Mouse (Mus musculus): Measurements from ENCODE around the gene Esyt1. TPM values are rescaled to one million over a fixed set of nuclear protein-coding genes. Genes with fewer than 3 reads are reported as not detected.

Esyt1 gene
- polyA plus RNA-seq, 1 experiment, result 166 TPM

- Histone ChIP-seq H3ac (ENCODE audit: control insufficient read depth, insufficient read length) (peak within 1 kb of the TSS; percentile 3), H3K36me3 (ENCODE audit: control insufficient read depth, insufficient read depth) (peaks cover 21% of the 10 kb centered on the region), H3K79me2 (ENCODE audit: control insufficient read depth, insufficient read depth) (peaks cover 30% of the 10 kb centered on the region), H3K27me3 (ENCODE audit: control insufficient read depth, insufficient read depth, insufficient read length) (no peaks in the 10 kb centered on the region), H3K4me3 (peak within 1 kb of the TSS; percentile 91), H3K4me2 (ENCODE audit: low read depth) (peak within 1 kb of the TSS; percentile 98)
- TF ChIP-seq MYOG (IDR thresholded peaks at IDR 0.05; ENCODE audit: control insufficient read depth in 1 of 3, insufficient read depth in 1 of 3, insufficient read length in 2 of 3, low read depth in 2 of 3), result peak in 1 of 3 experiments; percentile 35
- peak; percentile 100 for TF ChIP-seq POLR2AphosphoS2 (IDR thresholded peaks at IDR 0.05; ENCODE audit: insufficient read length, low read depth)
- no peak for TF ChIP-seq TCF3 (IDR thresholded peaks at IDR 0.05; ENCODE audit: insufficient read length, low read depth)
- TF ChIP-seq USF1 (IDR thresholded peaks at IDR 0.05; ENCODE audit: low read depth), result no peak
- peak in 2 of 3 experiments; percentile 30 to 53 for TF ChIP-seq MYOD1 (IDR thresholded peaks at IDR 0.05; ENCODE audit: control insufficient read depth in 1 of 3, insufficient read length in 2 of 3, low read depth in 2 of 3)
- TF ChIP-seq SRF (IDR thresholded peaks at IDR 0.05; ENCODE audit: control insufficient read depth, insufficient read length, low read depth), result peak; percentile 26
- TF ChIP-seq POLR2A (IDR thresholded peaks at IDR 0.05; ENCODE audit: insufficient read length, low read depth), result peak; percentile 94
Measured at GRCm38 (mm10) chr10:128547361-128548032, 21.8 kb upstream of the Esyt1 start, which contains the start of gene Zc3h10. Zc3h10 (minus strand) TSS chr10:128547774.

- Histone ChIP-seq H3K36me3 (ENCODE audit: control insufficient read depth, insufficient read depth) (peaks cover 26% of the 10 kb centered on the region), H3K27me3 (ENCODE audit: control insufficient read depth, insufficient read depth, insufficient read length) (no peaks in the 10 kb centered on the region), H3ac (ENCODE audit: control insufficient read depth, insufficient read length) (peak overlapping the region; percentile 3), H3K79me2 (ENCODE audit: control insufficient read depth, insufficient read depth) (peaks cover 30% of the 10 kb centered on the region), H3K4me2 (ENCODE audit: low read depth) (peak overlapping the region; percentile 98), H3K4me3 (peak overlapping the region; percentile 91)
- no peak for TF ChIP-seq TCF12 (IDR thresholded peaks at IDR 0.05; ENCODE audit: insufficient read depth, poor library complexity, severe bottlenecking)
- TF ChIP-seq MAX (IDR thresholded peaks at IDR 0.05; ENCODE audit: low read depth), result no peak
- TF ChIP-seq USF1 (IDR thresholded peaks at IDR 0.05; ENCODE audit: low read depth), result no peak
- no peak for TF ChIP-seq POLR2AphosphoS2 (IDR thresholded peaks at IDR 0.05; ENCODE audit: insufficient read length, low read depth)
- TF ChIP-seq CEBPB (IDR thresholded peaks at IDR 0.05; ENCODE audit: insufficient read depth, poor library complexity, severe bottlenecking), result no peak
- no peak for TF ChIP-seq E2F4 (IDR thresholded peaks at IDR 0.05; ENCODE audit: insufficient read depth)
- no peak for TF ChIP-seq POLR2A (IDR thresholded peaks at IDR 0.05; ENCODE audit: insufficient read length, low read depth)
- no peak for TF ChIP-seq MYOG (IDR thresholded peaks at IDR 0.05; ENCODE audit: control insufficient read depth in 1 of 3, insufficient read depth in 1 of 3, insufficient read length in 2 of 3, low read depth in 2 of 3)
- TF ChIP-seq SRF (IDR thresholded peaks at IDR 0.05; ENCODE audit: control insufficient read depth, insufficient read length, low read depth), result no peak
- no peak for TF ChIP-seq REST (IDR thresholded peaks at IDR 0.05; ENCODE audit: insufficient read depth, insufficient read length)
- TF ChIP-seq TCF3 (IDR thresholded peaks at IDR 0.05; ENCODE audit: insufficient read length, low read depth), result no peak
- TF ChIP-seq MYOD1 (IDR thresholded peaks at IDR 0.05; ENCODE audit: control insufficient read depth in 1 of 3, insufficient read length in 2 of 3, low read depth in 2 of 3), result no peak
Measured at GRCm38 (mm10) chr10:128546787-128547186, 21.1 kb upstream of the Esyt1 start.

GRCm38 (mm10) chr10:128546361-128546760 is 20.7 kb upstream of the Esyt1 start:
- H3ac ChIP-seq (ENCODE audit: control insufficient read depth, insufficient read length), result no peak overlapping the region
- peak overlapping the region; percentile 98 for H3K4me2 ChIP-seq (ENCODE audit: low read depth)
- TF ChIP-seq E2F4 (IDR thresholded peaks at IDR 0.05; ENCODE audit: insufficient read depth) (no peak), MAX (IDR thresholded peaks at IDR 0.05; ENCODE audit: low read depth) (peak; percentile 69), USF1 (IDR thresholded peaks at IDR 0.05; ENCODE audit: low read depth) (peak; percentile 91), POLR2A (IDR thresholded peaks at IDR 0.05; ENCODE audit: insufficient read length, low read depth) (no peak)
- peak overlapping the region; percentile 91 for H3K4me3 ChIP-seq
- no peaks in the 10 kb centered on the region for H3K27me3 ChIP-seq (ENCODE audit: control insufficient read depth, insufficient read depth, insufficient read length)
- H3K79me2 ChIP-seq (ENCODE audit: control insufficient read depth, insufficient read depth), result peaks cover 30% of the 10 kb centered on the region
- H3K36me3 ChIP-seq (ENCODE audit: control insufficient read depth, insufficient read depth), result peaks cover 27% of the 10 kb centered on the region

GRCm38 (mm10) chr10:128545570-128545898 is 19.9 kb upstream of the Esyt1 start:
- Histone ChIP-seq H3K4me3 (no peak overlapping the region), H3K4me2 (ENCODE audit: low read depth) (peak overlapping the region; percentile 98), H3K36me3 (ENCODE audit: control insufficient read depth, insufficient read depth) (peaks cover 27% of the 10 kb centered on the region), H3ac (ENCODE audit: control insufficient read depth, insufficient read length) (no peak overlapping the region), H3K79me2 (ENCODE audit: control insufficient read depth, insufficient read depth) (peaks cover 30% of the 10 kb centered on the region), H3K27me3 (ENCODE audit: control insufficient read depth, insufficient read depth, insufficient read length) (no peaks in the 10 kb centered on the region)
- TF ChIP-seq MYOD1 (IDR thresholded peaks at IDR 0.05; ENCODE audit: control insufficient read depth in 1 of 3, insufficient read length in 2 of 3, low read depth in 2 of 3) (no peak), REST (IDR thresholded peaks at IDR 0.05; ENCODE audit: insufficient read depth, insufficient read length) (no peak), SRF (IDR thresholded peaks at IDR 0.05; ENCODE audit: control insufficient read depth, insufficient read length, low read depth) (no peak), E2F4 (IDR thresholded peaks at IDR 0.05; ENCODE audit: insufficient read depth) (no peak), POLR2AphosphoS2 (IDR thresholded peaks at IDR 0.05; ENCODE audit: insufficient read length, low read depth) (no peak), POLR2A (IDR thresholded peaks at IDR 0.05; ENCODE audit: insufficient read length, low read depth) (no peak), TCF12 (IDR thresholded peaks at IDR 0.05; ENCODE audit: insufficient read depth, poor library complexity, severe bottlenecking) (no peak)
